26 mouse cellular contexts compared by ENCODE assay signal in genomic region chr13:50751732-50752131, GRCm38 (mm10). TPM values are rescaled to one million over a fixed set of nuclear protein-coding genes. Genes with fewer than 3 reads are reported as not detected.
"Had no signal": no experiment of that assay in that cellular context is flagged by ENCODE, and none has a peak within 500 bp of the region (broad histone marks: within the 10 kb centered on the region; RNA-seq: fewer than 3 reads in every experiment).

No protein-coding gene starts in this region.

- H3K27ac ChIP-seq: midbrain, embryonic 10.5 days; midbrain, embryonic 12.5 days had no signal

- ATAC-seq: midbrain, embryonic 16.5 days had no signal

- H3K4me2 ChIP-seq: lung, embryonic 14.5 days; midbrain, embryonic 12.5 days had no signal

- H3K4me3 ChIP-seq: midbrain, embryonic 10.5 days; midbrain, embryonic 12.5 days; myocyte had no signal

- H3K9ac ChIP-seq: lung, embryonic 14.5 days; midbrain, embryonic 12.5 days had no signal

- H3K9me3 ChIP-seq: midbrain, embryonic 10.5 days; midbrain, embryonic 12.5 days had no signal

- H3K4me1 ChIP-seq: midbrain, embryonic 10.5 days; midbrain, embryonic 12.5 days had no signal

- H3K27me3 ChIP-seq: midbrain, embryonic 12.5 days had no signal

- DNase-seq: lung, adult 18-20 months; lung, embryonic 14.5 days; lung, postnatal 10 days; lung, postnatal 4 days; midbrain, embryonic 14.5 days; retina, postnatal 1 day; right cerebral cortex, adult 18-20 months; right cerebral cortex, postnatal 25 days; right cerebral cortex, postnatal 4 days; spleen, adult 18-20 months; thymus, adult 18-20 months; thymus, postnatal 14 days; thymus, postnatal 36 days had no signal

- H3K36me3 ChIP-seq: midbrain, embryonic 10.5 days; midbrain, embryonic 12.5 days had no signal

RNA-seq across cellular contexts. Expression of gene Gm8765, which starts 53.6 kb away (rescaled TPM):
- total RNA-seq: megakaryocyte, adult 5-6 weeks; megakaryocyte-erythroid progenitor cell, adult 5-6 weeks had no signal
- polyA plus RNA-seq: lung, embryonic 14.5 days; lung, embryonic 16.5 days; midbrain, embryonic 10.5 days; midbrain, embryonic 12.5 days; midbrain, embryonic 14.5 days; midbrain, embryonic 16.5 days; myocyte; neural tube, embryonic 11.5 days; neural tube, embryonic 14.5 days; small intestine, adult 2 months; stomach, embryonic 14.5 days; stomach, embryonic 16.5 days; thymus, postnatal 0 days had no signal
